Mouse (Mus musculus) kidney, postnatal 0 days (tissue): Measurements from ENCODE around the gene Atrn. TPM values are rescaled to one million over a fixed set of nuclear protein-coding genes. Genes with fewer than 3 reads are reported as not detected.

ENCODE experiments used
- ATAC-seq: fragments of 200-750 bp; cut with Nextera tagmentation; replicated peaks from 2 replicates; pipeline ENCODE4 v1.8.0; 2017; ENCODE audit warnings: low read depth, moderate number of reproducible peaks, moderate TSS enrichment, moderate library complexity; ENCODE audit not compliant: low FRiP score
- DNase-seq: peaks from one replicate; pipeline ENCODE4 v3.0.0-alpha.2; 2016; ENCODE audit warnings: low spot score
- H3K27ac ChIP-seq: fragments of 300-500 bp; sonication (generic); 2 replicates; pipeline ENCODE4 v1.5.1; 2014; ENCODE audit warnings: mild to moderate bottlenecking
- H3K27me3 ChIP-seq: fragments of 300-500 bp; sonication (generic); 2 replicates; pipeline ENCODE4 v1.6.1; 2014; ENCODE audit warnings: low read length, mixed read lengths; ENCODE audit not compliant: insufficient read depth
- H3K36me3 ChIP-seq: fragments of 300-500 bp; sonication (generic); 2 replicates; pipeline ENCODE4 v1.6.1; 2014; ENCODE audit warnings: low read length, mixed read lengths; ENCODE audit not compliant: insufficient read depth
- H3K4me1 ChIP-seq: fragments of 300-500 bp; sonication (generic); replicated peaks from 2 replicates; pipeline ENCODE4 v1.6.1; 2014; ENCODE audit warnings: antibody characterized with exemption, low read length, mixed read lengths; ENCODE audit not compliant: insufficient read depth
- H3K4me2 ChIP-seq: fragments of 300-500 bp; sonication (generic); 2 replicates; pipeline ENCODE4 v1.6.1; 2014; ENCODE audit warnings: mild to moderate bottlenecking, low read length, moderate library complexity, mixed read lengths
- H3K4me3 ChIP-seq: fragments of 300-500 bp; sonication (generic); replicated peaks from 2 replicates; pipeline ENCODE4 v1.5.1; 2014; ENCODE audit warnings: low read depth, low read length
- H3K9ac ChIP-seq: fragments of 300-500 bp; sonication (generic); 2 replicates; pipeline ENCODE4 v1.6.1; 2014; ENCODE audit warnings: low read depth, low read length
- H3K9me3 ChIP-seq: fragments of 300-500 bp; sonication (generic); replicated peaks from 2 replicates; pipeline ENCODE4 v1.6.1; 2016; ENCODE audit warnings: low read length, inconsistent platforms, mixed read lengths
- CTCF ChIP-seq: IDR thresholded peaks from 2 replicates; pipeline ENCODE4 v1.5.1; 2016; ENCODE audit warnings: antibody characterized with exemption, low read depth, mild to moderate bottlenecking, moderate library complexity
- WGBS: fragments of 180-500 bp; shearing (Covaris S2); extraction: QIAGEN DNeasy Blood & Tissue Kit; methylation state at CpG from one replicate; pipeline ENCODE4 v1.1.7; 2014; 5-methylcytosine and 5-hydroxymethylcytosine counted together
- polyA plus RNA-seq: library from polyadenylated mRNA; unstranded; fragments of >200 nt; fragmentation: Nextera tagmentation; extraction: Ambion mirVana; gene quantifications from 2 replicates; pipeline ENCODE4 v1.2.1, GENCODE M21; 2015

The Atrn gene
- 6.2 and 6.5 TPM in 2 replicates for polyA plus RNA-seq

GRCm38 (mm10) chr2:130905751-130906583 is at the start of gene Atrn, which contains the start of gene 4930402H24Rik:
Atrn (plus strand) TSS chr2:130906495.
4930402H24Rik (minus strand) TSS chr2:130906406.
- TF ChIP-seq CTCF, result no peak
- Histone ChIP-seq H3K4me2 (peak within 1 kb of the TSS; percentile 91), H3K36me3 (0 out of 2 replicates have a peak, but pooled peaks cover 2% of the 10 kb centered on the region), H3K9ac (peak within 1 kb of the TSS; percentile 88), H3K9me3 (no peaks in the 10 kb centered on the region), H3K4me1 (peaks cover 7% of the 10 kb centered on the region; the same call in 1 of the 2 replicates), H3K27me3 (no peaks in the 10 kb centered on the region), H3K27ac (peak within 1 kb of the TSS; percentile 87), H3K4me3 (peak within 1 kb of the TSS; percentile 93)
- 4% methylated on average over 50 of the region's 50 CpGs for WGBS
- DNase-seq (peak; percentile 94), ATAC-seq (peak; percentile 99)

GRCm38 (mm10) chr2:130862091-130862490 is 44.2 kb upstream of the Atrn start:
- H3K27me3 ChIP-seq, result no peaks in the 10 kb centered on the region
- H3K27ac ChIP-seq, result no peak overlapping the region
- H3K4me2 ChIP-seq, result no peak overlapping the region
- no peak overlapping the region for H3K4me3 ChIP-seq
- H3K4me1 ChIP-seq, result no peaks in the 10 kb centered on the region
- no peaks in the 10 kb centered on the region for H3K36me3 ChIP-seq
- 78% methylated on average over 3 of the region's 3 CpGs for WGBS
- DNase-seq (no peak), ATAC-seq (no peak)
- no peaks in the 10 kb centered on the region for H3K9me3 ChIP-seq
- no peak for TF ChIP-seq CTCF
- no peak overlapping the region for H3K9ac ChIP-seq

GRCm38 (mm10) chr2:130870916-130871315 is 35.4 kb upstream of the Atrn start:
- DNase-seq (no peak), ATAC-seq (no peak)
- H3K27me3 ChIP-seq, result no peaks in the 10 kb centered on the region
- 79% methylated on average over 5 of the region's 5 CpGs for WGBS
- no peaks in the 10 kb centered on the region for H3K9me3 ChIP-seq
- no peak overlapping the region for H3K4me3 ChIP-seq
- H3K4me1 ChIP-seq, result no peaks in the 10 kb centered on the region
- no peak overlapping the region for H3K9ac ChIP-seq
- TF ChIP-seq CTCF, result no peak
- no peak overlapping the region for H3K27ac ChIP-seq
- H3K4me2 ChIP-seq, result no peak overlapping the region
- H3K36me3 ChIP-seq, result no peaks in the 10 kb centered on the region

- Histone ChIP-seq H3K36me3 (no peaks in the 10 kb centered on the region), H3K4me2 (no peak overlapping the region), H3K4me3 (no peak overlapping the region), H3K9ac (no peak overlapping the region), H3K9me3 (no peaks in the 10 kb centered on the region), H3K27me3 (no peaks in the 10 kb centered on the region), H3K4me1 (no peaks in the 10 kb centered on the region), H3K27ac (no peak overlapping the region)
- ATAC-seq, result no peak
- TF ChIP-seq CTCF, result no peak
- no peak for DNase-seq
- WGBS, result 62% methylated on average over 3 of the region's 3 CpGs
Observed at GRCm38 (mm10) chr2:130877376-130877775, 28.9 kb upstream of the Atrn start.

GRCm38 (mm10) chr2:130886983-130887382 is 19.3 kb upstream of the Atrn start:
- Histone ChIP-seq H3K27ac (no peak overlapping the region), H3K27me3 (no peaks in the 10 kb centered on the region), H3K36me3 (no peaks in the 10 kb centered on the region), H3K9me3 (no peaks in the 10 kb centered on the region), H3K4me3 (no peak overlapping the region), H3K4me2 (no peak overlapping the region), H3K4me1 (no peaks in the 10 kb centered on the region), H3K9ac (no peak overlapping the region)
- DNase-seq (no peak), ATAC-seq (no peak)
- no peak for TF ChIP-seq CTCF

- no peaks in the 10 kb centered on the region for H3K27me3 ChIP-seq
- 74% methylated on average over 1 of the region's 1 CpGs for WGBS
- DNase-seq, result peak; percentile 19
- H3K4me1 ChIP-seq, result no peaks in the 10 kb centered on the region
- no peak overlapping the region for H3K9ac ChIP-seq
- H3K4me2 ChIP-seq, result no peak overlapping the region
- ATAC-seq, result no peak
- H3K4me3 ChIP-seq, result no peak overlapping the region
- H3K36me3 ChIP-seq, result no peaks in the 10 kb centered on the region
- no peaks in the 10 kb centered on the region for H3K9me3 ChIP-seq
- H3K27ac ChIP-seq, result no peak overlapping the region
- TF ChIP-seq CTCF, result no peak
Observed at GRCm38 (mm10) chr2:130887456-130887855, 18.8 kb upstream of the Atrn start.
